Mouse (Mus musculus): Measurements from ENCODE around the gene Dolpp1. TPM values are rescaled to one million over a fixed set of nuclear protein-coding genes. Genes with fewer than 3 reads are reported as not detected.

Dolpp1 gene
- polyA plus RNA-seq, 1 experiment = 2.2 TPM

DNA sequence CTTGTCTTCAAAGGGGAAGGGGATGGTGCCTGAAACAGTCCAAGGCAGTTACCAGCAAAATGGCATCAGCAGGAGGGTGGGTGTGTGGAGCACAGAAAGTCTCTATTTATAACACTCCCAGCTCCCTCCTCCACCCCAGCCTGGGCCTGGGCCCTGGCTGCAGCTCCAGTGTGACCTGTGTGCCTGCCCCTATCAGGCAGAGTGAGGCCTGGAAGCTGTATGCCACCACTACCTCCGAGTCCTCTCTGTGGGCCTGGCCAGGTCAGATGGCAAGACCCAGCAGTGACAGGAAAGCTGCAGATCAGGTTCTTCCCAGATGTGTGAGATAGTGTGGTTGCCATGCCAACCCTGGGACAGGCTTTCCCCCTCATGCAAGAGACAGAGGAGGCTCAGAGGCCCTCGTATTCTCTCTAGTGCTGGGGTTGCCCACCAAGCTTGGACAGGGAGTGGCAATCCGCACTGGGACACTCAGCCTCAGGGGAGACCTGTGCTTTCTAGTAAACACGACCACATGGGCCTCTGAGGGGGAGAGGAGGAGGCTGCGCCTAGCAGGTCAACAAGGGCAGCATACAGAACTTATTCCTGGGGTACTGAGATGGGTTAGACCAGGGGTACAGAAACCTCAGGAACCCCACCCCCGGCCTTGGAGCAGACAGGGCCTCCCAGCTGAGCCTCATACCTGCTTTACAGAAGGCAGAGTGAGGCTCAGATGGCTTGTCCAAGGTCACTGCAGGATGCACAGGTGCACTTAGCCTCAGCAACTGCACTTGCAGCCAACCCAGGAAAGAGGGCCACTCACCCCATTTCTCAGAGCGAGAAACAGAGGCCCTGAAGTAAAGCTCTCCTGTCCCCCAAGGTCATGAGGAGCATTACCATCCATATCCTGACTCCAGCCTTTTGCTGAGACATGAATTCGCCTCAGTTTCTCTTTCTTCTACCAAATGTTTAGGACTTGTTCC is 34.2 kb upstream of the Dolpp1 start:
- H3K4me1 ChIP-seq (ENCODE audit: control insufficient read depth) = peaks cover 41% of the 10 kb centered on the region
- H3K9me3 ChIP-seq (ENCODE audit: control insufficient read depth, low read length) = peaks cover 3% of the 10 kb centered on the region
- H3K27me3 ChIP-seq (ENCODE audit: control insufficient read depth) = no peaks in the 10 kb centered on the region
- H3K36me3 ChIP-seq (ENCODE audit: control insufficient read depth) = peaks cover 19% of the 10 kb centered on the region
- H3K4me3 ChIP-seq (replicated peaks) = peak overlapping the region; percentile 87
- no peak for TF ChIP-seq GATA1 (IDR thresholded peaks at IDR 0.05; ENCODE audit: low read length)
- no peak for TF ChIP-seq TAL1 (IDR thresholded peaks at IDR 0.05; ENCODE audit: low read length)

DNA sequence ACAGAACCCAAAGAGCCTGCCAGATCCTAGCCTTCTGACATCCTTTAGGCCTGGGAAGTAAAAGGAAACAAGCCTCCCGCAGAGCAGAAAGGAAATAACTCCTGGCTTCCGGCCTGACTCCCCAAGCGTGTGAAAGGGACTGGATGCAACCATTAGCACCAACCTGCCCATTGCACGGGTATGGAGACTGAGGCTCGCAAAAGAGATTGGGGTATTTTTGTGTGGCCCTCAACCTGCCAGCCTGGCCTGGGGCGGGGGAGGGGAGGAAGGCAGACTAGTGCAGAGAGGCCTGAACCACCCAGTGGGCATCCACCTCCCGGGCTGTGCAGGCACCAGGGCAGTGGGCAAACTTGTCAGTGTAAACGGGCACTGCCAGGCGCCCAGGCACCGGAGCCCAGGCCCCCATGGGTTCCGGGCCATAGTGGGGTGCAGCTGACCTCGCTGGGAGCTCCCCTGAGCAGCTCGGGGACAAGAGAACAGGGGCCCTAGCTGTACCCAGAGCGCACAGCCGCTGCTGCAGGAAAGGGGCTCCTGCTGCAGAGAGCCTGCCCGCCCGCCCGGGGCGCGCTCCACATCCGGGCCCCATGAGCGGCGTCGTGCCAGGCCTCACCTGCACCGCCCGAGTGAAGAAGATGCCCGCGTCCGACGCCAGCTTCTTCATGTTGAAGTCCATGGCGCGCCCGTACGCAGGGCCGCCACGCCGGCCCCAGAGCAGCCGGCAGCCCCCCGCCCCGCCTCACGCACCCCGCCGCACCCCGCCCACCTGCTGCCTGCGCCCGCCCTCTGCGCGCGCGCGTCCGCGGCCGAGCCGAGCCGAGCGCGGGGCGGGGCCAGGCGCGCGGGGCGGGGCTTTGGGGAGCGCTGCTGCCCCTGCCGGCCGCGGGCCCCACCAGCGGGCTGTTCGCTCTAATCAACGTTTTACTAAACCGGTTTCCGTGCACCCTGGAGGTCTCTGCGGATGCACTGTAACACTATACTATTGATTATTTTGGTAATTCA is 33.2 kb upstream of the Dolpp1 start, which contains the start of gene Sh3glb2:
Gene Sh3glb2 (minus strand): TSS at position 805 of the 999 bp plus-strand sequence.
- peaks cover 4% of the 10 kb centered on the region for H3K9me3 ChIP-seq (ENCODE audit: control insufficient read depth, low read length)
- TF ChIP-seq TAL1 (IDR thresholded peaks at IDR 0.05; ENCODE audit: low read length) = no peak
- TF ChIP-seq GATA1 (IDR thresholded peaks at IDR 0.05; ENCODE audit: low read length) = no peak
- H3K27me3 ChIP-seq (ENCODE audit: control insufficient read depth) = no peaks in the 10 kb centered on the region
- peaks cover 46% of the 10 kb centered on the region for H3K4me1 ChIP-seq (ENCODE audit: control insufficient read depth)
- H3K36me3 ChIP-seq (ENCODE audit: control insufficient read depth) = peaks cover 9% of the 10 kb centered on the region
- H3K4me3 ChIP-seq (replicated peaks) = peak within 1 kb of the TSS; percentile 87

DNA sequence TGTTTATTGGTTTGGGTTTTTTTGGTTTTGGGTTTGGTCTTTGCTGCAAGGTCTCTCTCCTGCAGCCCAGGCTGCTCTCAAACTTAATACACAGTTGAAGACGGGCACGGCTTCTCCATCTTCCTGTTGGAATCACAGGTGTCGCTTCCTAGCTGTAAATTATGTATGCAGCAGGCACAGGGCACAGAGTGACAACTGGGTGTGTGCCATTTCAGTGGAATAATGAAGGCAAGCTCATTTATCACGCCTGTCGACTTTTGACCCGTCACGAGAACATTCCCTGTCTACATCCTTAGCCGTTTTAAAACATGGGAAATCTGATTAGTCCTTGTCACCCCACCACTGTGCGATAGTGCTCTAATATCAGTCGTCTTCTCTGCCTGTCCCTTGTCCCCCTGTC is 31.4 kb upstream of the Dolpp1 start:
- Histone ChIP-seq H3K36me3 (ENCODE audit: control insufficient read depth) (peaks cover 2% of the 10 kb centered on the region), H3K9me3 (ENCODE audit: control insufficient read depth, low read length) (peaks cover 4% of the 10 kb centered on the region), H3K27me3 (ENCODE audit: control insufficient read depth) (no peaks in the 10 kb centered on the region), H3K4me1 (ENCODE audit: control insufficient read depth) (peaks cover 61% of the 10 kb centered on the region), H3K4me3 (replicated peaks) (no peak overlapping the region)
- TF ChIP-seq TAL1 (IDR thresholded peaks at IDR 0.05; ENCODE audit: low read length) (no peak), GATA1 (IDR thresholded peaks at IDR 0.05; ENCODE audit: low read length) (no peak)

DNA sequence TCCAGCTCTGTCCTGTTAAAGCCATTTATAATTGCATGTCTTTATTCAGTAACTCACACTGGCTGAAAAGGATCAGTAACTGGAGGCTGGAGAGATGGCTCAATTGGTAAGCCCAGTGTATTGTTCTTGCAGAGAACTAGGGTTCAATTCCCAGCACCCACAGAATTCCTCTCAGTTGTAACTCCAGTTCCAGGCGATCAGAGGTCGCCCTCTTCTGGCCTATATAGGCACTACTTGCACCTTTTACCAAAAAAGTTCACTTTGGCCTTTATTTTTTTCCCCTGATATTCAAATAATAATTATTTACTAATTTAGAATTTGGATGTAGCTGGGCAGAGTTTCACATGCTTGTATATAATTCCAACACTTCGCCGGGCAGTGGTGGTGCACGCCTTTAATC is 29.2 kb upstream of the Dolpp1 start:
- Histone ChIP-seq H3K4me3 (replicated peaks) (no peak overlapping the region), H3K27me3 (ENCODE audit: control insufficient read depth) (no peaks in the 10 kb centered on the region), H3K36me3 (ENCODE audit: control insufficient read depth) (peaks cover 14% of the 10 kb centered on the region), H3K9me3 (ENCODE audit: control insufficient read depth, low read length) (peaks cover 4% of the 10 kb centered on the region), H3K4me1 (ENCODE audit: control insufficient read depth) (peaks cover 44% of the 10 kb centered on the region)
- no peak for TF ChIP-seq TAL1 (IDR thresholded peaks at IDR 0.05; ENCODE audit: low read length)
- TF ChIP-seq GATA1 (IDR thresholded peaks at IDR 0.05; ENCODE audit: low read length) = no peak

DNA sequence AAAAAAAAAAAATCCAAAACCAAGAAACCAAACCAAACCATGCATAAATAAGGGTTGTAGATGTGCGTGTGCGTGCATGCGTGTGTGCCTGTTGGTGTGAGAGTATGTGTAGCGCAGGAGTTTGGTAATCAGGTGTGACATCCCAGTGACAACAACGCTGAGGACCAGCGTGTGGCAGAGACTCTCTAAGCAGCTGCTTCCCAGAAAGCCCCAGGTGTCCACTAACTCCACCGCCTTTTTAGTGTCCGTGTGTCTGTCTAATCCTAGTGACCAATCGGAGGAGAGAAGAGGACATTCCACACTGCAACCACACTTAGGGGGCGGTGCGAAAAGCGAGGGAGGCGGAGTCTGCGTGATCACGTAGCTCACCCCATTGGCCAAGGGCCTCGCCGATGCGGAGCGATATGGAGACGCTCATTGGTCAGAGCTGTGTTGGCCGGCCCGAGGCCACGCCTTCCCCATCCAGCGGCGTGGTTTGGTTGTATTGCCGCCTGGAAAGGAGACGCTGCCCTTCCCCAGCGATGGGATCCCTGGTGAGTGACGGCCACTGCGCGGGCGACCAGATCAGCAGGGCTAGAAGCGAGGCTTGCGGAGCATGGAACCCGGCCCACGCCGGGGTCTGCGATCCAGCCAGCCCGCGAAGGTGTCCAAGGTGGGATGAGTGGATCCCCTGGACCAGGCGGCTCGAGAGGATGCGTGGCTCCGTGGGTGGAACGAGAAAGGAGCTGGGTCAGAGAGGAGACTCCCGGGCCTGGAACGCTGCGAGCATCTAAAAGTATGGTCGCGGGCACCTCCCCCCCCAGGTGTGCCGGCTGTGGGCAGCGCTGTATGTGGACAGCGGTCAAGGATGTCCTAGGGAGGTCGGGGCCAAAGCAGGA is 28.0 kb upstream of the Dolpp1 start, which contains the start of gene Miga2:
Gene Miga2 (plus strand): TSS at position 461 of the 878 bp plus-strand sequence.
- Histone ChIP-seq H3K36me3 (ENCODE audit: control insufficient read depth) (peaks cover 26% of the 10 kb centered on the region), H3K9me3 (ENCODE audit: control insufficient read depth, low read length) (peaks cover 4% of the 10 kb centered on the region), H3K4me3 (replicated peaks) (peak within 1 kb of the TSS; percentile 84), H3K4me1 (ENCODE audit: control insufficient read depth) (peaks cover 34% of the 10 kb centered on the region), H3K27me3 (ENCODE audit: control insufficient read depth) (no peaks in the 10 kb centered on the region)
- TF ChIP-seq GATA1 (IDR thresholded peaks at IDR 0.05; ENCODE audit: low read length) (no peak), TAL1 (IDR thresholded peaks at IDR 0.05; ENCODE audit: low read length) (no peak; the same call in 2 of the 3 replicates)

DNA sequence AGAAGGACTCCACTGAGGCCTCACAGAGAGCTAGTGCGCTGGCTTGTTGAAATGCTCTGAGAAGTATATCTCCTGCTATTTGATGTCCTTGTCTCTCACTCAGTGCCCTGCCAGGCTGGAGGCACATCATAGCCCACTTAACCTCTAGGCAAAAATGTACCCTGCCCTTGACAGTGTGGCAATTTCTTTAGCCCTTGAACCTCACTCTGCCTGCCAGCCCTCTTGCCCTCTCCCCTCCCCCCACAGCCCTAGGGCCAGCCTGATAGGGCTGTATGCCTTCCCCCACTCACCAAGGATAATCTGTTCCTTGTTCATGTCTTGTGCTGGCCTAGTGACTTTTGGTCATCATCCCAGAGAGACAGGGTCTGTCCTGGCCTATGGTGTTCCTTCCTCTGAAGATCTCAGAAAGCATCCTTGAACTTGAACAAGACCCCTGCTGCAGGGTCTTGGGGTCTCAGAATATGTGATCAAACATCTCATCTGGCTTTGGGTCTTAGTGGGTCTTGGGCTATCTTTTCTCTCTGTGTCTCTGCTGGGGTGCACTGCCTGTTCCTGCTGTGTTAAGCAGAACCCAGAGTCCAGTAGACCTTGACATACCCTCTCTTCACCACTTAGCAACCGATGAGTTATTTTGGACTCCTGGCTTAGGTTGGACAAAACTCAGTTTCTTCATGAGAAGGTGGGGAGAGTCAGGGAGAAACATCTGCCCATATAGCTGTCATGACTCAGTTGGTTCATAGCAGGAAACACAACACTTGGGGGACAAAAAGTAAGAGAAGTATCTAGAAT is 26.6 kb upstream of the Dolpp1 start:
- TF ChIP-seq GATA1 (IDR thresholded peaks at IDR 0.05; ENCODE audit: low read length) (no peak), TAL1 (IDR thresholded peaks at IDR 0.05; ENCODE audit: low read length) (no peak)
- H3K27me3 ChIP-seq (ENCODE audit: control insufficient read depth) = no peaks in the 10 kb centered on the region
- H3K4me1 ChIP-seq (ENCODE audit: control insufficient read depth) = peaks cover 33% of the 10 kb centered on the region
- H3K4me3 ChIP-seq (replicated peaks) = peak overlapping the region; percentile 84
- peaks cover 40% of the 10 kb centered on the region for H3K36me3 ChIP-seq (ENCODE audit: control insufficient read depth)
- peaks cover 4% of the 10 kb centered on the region for H3K9me3 ChIP-seq (ENCODE audit: control insufficient read depth, low read length)

DNA sequence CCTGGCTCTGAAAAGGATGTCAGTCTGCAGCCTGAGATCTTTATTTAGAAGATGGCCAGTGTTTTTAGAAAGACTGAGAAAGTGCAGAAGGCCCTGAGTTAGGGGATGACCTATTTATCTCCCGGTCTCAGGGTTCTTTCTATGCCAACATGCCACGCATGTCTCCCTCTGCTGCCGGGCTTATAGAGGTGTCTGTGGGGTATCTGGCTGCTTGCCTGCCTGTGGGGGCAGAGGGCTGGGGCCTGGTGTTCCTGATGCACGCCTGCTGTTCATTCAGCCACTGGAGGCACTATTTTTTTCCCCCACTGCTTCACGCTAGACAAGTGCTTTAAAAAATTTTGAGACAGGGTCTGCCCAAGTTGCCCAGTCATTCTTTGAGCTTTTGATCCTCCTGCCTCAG is 25.9 kb upstream of the Dolpp1 start:
- no peak for TF ChIP-seq GATA1 (IDR thresholded peaks at IDR 0.05; ENCODE audit: low read length)
- TF ChIP-seq TAL1 (IDR thresholded peaks at IDR 0.05; ENCODE audit: low read length) = no peak
- H3K36me3 ChIP-seq (ENCODE audit: control insufficient read depth) = peaks cover 48% of the 10 kb centered on the region
- H3K4me3 ChIP-seq (replicated peaks) = no peak overlapping the region
- peaks cover 36% of the 10 kb centered on the region for H3K4me1 ChIP-seq (ENCODE audit: control insufficient read depth)
- no peaks in the 10 kb centered on the region for H3K27me3 ChIP-seq (ENCODE audit: control insufficient read depth)
- H3K9me3 ChIP-seq (ENCODE audit: control insufficient read depth, low read length) = peaks cover 4% of the 10 kb centered on the region
